Mouse (Mus musculus): Measurements from ENCODE around the gene Myf6.

Myf6 gene

DNA sequence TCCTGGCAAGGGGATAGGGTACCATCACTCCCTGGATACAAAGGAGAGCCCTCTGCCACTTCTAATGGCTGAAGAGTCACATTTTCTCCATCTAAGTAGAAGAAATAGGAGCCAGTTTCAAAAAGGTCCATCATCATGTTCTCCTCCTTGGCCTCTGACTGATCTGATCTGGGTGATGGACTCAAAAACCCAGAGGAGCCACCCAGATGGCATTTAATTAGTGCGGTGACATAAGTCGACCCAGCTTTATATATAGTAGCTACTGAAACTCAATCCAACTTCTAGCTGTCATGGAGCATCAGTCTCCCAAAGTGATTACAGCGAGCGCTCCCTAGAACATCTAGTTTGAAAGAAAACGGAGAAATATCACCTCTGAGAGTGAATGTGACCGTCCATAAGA, at the start of gene Myf6:
Gene Myf6, minus strand, starts transcription at position 170 of the 400 bp plus-strand sequence.
- no peak for DNase-seq

- DNase-seq, result no peak
Measured at GRCm38 (mm10) chr10:107543026-107543425, 48.5 kb upstream of the Myf6 start.

DNA sequence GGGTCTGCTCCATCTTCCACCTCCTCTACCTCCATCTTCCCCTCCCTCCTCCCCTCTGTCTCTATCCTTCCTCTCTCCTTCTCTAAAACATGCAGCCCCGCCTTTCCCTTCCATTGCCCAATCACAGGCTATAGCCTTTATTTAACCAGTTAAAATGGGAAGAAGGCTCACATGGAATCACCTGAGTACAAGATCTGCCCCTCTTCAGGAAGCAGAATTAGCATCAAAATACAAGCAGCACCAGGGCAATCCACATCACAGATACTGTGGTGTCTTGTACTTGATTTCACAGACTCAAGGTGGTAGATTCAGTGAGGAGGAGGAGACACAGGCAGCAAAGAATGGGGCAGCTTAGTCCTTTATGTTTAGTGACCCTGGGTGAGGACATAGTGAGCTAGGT, 34.2 kb upstream of the Myf6 start:
- DNase-seq, result no peak

DNA sequence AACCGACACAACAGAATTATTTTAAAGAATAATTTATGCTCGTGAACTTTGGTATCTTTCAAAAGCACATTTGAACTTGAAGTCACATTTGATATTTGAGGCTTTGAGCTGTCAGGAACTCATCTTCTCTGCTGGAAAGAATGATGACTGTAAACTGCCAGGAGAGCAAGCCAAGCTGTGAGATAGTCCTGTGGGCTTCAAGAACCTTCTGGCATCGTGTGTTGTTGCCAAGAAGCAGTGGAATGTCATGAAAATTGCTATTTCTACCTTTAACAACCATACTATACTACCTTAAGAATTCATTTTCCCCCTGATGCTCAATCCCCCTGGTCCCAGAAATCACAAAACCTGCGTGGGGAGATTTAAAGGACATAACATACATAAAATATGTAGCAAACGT, 24.7 kb upstream of the Myf6 start:
- peak; percentile 75 to 76 for DNase-seq

GRCm38 (mm10) chr10:107516641-107517040, 22.1 kb upstream of the Myf6 start:
- peak; percentile 4 to 5 for DNase-seq

- DNase-seq, result no peak
Measured at GRCm38 (mm10) chr10:107514735-107515134, 20.2 kb upstream of the Myf6 start.

- no peak for DNase-seq
Measured at GRCm38 (mm10) chr10:107506397-107506796, 11.9 kb upstream of the Myf6 start.

DNA sequence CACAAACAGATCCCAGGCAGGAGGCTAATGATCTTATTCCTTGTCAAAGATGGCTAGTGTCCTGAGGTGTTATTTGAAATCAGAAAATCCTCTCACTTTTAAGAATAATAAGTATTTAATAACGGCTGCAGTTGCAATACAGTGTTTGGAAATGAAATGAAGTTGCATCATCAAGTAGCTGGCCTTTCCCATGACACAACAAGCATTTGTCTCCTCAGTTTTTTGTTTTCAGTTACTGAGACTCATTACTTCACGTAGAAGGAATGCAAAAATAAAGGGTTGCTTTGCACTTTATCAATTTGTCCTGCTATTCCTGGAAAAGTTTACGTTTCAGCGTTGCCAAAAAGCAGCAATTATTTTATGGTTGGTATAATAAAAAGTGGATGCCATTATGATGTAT, 8.9 kb upstream of the Myf6 start:
- no peak for DNase-seq

DNA sequence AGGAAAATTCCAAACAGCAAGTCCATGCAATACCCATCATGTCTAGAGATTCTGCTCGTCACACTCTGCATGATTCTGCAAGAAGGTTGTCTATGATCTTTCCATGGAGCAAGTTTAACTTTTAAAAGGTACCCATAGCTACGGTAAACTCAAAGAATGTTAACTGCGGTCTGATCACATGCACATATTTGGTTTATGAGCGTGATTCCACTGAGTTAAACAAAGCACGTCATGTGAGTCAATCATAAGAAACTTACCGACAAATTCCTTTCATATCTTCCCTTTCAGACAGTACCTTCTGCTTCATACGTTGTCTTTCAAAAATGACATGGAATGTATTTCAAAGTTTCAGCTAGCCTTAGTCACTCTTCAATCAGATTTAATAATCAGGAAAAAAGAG, 7.7 kb upstream of the Myf6 start:
- DNase-seq, result no peak

DNA sequence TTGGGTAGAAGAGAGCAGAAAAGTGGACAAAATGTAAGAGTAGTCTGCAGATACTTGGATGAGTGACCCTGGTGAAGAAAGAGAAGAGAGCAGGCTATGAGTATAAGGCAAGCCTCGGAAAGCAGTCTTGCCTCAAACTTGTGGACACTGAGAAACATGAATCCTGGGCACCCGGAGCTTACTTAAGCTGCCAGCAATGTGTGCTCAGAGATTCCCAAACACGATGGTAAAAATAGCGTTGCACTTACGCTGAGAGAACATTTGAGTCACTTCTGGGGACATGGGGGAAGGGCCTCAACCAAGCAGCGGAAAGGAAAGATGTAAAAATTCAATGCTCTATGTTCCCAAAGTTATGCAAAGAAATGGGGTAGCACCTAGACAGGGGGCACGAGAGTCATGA, 5.1 kb upstream of the Myf6 start:
- DNase-seq, result no peak

GRCm38 (mm10) chr10:107496402-107496801, 1.9 kb upstream of the Myf6 start:
- no peak for DNase-seq

DNA sequence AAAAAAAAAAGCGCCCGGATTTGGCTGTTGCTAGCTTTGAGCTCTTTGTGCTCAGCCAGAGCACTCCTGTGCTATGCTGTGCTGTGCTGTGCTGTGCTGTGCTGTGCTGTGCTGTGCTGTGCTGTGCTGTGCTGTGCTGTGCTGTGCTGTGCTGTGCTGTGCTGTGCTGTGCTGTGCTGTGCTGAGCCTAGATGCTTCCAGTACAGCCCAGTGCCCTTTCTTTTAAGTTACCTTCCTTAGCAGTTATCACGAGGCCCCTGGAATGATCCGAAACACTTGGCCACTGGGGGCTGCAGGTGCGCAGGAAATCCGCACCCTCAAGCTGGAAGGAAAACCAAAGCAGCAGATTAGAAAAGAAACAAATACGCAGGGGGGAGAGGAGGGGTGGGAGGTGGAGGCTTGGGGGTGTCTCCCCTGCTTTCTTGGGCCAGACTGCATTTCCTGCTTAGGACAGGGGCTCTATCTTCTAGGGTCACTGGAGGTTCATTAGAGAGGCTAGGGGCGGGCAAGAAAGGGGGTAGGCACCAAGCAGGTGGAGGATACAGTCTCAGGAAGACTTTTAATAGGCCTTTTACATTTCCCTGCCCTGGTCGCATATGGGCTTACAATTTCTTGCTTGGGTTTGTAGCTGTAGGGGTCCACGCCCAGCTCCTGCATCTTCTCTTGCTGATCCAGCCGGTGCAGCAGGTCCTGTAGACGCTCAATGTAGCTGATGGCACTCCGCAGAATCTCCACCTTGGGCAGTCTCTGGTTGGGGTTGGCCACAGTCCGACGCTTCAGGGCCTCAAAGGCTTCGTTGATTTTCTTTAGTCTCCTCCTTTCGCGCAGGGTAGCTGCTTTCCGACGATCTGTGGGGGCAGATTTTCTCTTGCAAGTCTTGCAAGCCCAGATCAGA, 710 bp downstream of the Myf6 start:
- DNase-seq, result peak; percentile 13 to 16

GRCm38 (mm10) chr10:107492867-107493579, 1.5 kb downstream of the Myf6 start:
- peak; percentile 13 for DNase-seq

GRCm38 (mm10) chr10:107488654-107489315, 5.8 kb downstream of the Myf6 start:
- DNase-seq, result no peak

DNA sequence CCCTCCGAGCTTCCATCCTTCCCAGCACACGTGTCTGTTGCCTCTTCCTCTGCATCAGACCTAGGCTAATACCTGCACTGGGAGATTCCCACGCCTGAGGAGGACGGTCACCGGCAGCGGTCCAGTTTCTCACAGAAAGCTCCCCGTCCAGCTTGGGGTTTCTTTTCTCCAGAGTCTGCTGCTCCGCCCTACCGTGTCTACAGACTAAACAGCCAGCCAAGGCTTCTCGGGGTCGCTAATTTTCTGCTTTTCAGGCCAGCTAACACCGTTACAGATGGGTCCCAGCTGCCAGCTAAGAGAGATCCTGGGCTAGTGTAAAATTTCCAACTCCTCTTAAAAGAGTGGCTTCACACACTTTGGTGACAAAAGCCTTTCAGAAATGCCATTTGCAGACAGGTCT, 7.8 kb downstream of the Myf6 start:
- DNase-seq, result peak; percentile 7 to 16

DNA sequence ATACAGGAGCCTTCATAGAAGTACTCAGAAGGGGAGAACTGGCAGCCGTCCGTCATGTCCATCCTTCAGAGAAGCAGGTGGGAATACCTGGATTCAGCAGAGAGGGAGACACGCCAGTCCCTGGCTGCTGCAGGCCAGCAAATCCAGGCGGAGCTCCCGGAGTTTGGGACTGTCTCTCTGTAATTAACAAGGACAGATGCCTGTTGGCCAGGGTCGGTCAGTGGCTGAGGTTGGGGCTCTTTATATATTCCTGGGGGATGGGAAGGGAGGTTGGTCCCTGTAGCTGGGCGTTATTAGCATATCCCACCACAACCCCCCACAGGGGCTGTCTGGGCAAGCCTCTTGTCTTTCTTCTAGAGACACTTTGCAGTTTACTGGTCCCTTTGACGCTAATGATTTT, 8.7 kb downstream of the Myf6 start, which contains the start of gene Myf5:
Gene Myf5, minus strand, starts transcription at position 265 of the 400 bp plus-strand sequence.
- no peak for DNase-seq

DNA sequence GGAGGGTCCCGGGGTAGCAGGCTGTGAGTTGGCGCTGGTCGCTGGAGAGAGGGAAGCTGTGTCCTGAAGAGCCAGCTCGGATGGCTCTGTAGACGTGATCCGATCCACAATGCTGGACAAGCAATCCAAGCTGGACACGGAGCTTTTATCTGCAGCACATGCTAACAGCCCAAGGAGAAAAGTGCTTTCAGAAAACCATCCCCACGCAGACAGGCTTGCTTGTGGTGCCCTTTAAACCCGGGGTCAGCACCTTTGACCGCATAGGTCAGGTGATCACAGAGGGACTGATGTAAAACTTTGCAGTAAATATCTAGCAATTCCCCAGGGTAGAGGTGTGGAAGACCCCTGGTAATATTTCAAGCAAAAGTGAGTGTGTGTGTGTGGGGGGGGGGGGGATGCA, 10.5 kb downstream of the Myf6 start:
- peak; percentile 12 to 18 for DNase-seq

DNA sequence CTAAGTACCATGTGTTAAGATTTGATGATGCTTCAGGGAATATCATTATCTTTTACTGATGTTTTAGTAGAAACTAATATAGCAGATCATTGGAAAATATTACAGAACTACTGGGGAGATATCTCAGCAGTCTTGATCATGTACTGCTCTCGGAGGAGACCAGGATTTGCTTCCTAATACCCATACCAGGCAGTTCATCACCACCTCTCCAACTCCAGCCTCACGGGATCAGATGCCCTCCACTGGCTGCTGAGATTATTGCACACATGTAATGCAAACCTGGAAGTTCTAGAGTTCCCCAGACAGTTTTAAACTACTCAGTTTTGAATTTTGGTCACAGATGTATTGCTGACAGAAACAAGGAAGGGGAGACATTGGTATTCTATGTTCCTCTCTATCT, 21.0 kb downstream of the Myf6 start:
- peak; percentile 9 to 18 for DNase-seq

DNA sequence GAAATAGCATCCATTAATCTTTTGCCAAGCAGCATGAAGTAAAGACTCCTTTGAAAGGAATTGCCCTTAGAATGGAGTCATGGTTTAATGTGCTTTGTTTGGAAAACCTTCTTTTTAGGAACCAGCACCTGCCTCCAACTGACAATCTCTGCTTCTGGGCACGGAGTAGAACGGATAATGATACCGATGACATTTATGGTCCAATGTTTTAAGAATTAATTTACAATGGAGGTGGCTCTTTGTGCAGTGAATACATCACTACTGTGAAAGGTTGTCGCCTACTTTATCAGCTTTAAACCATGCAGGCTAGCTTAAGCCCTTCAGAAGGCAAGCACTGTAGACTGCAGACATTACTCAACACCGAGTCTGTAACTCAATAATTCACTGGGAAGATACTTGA, 22.8 kb downstream of the Myf6 start:
- no peak for DNase-seq

DNA sequence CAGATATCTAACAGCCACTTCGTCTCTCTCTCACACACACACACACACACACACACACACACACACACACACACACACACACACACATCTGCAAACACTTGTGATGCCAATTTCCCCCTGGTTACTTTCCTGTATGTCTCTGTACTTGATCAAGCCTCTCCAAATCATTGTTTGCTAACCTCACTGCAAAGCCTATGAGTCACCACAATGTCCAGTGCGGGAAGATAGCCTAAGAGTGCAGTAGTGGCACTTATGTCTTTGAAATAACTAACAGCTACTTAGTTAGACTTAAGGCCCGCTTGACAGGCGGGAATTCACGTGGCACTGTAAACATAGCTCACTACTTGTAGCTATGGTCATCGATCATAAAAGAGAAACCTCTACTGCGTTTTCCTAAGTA, 26.7 kb downstream of the Myf6 start:
- DNase-seq, result no peak

GRCm38 (mm10) chr10:107449496-107450330, 44.8 kb downstream of the Myf6 start:
- no peak for DNase-seq
